Mouse (Mus musculus): ENCODE data around the gene Smc4.

DNA sequence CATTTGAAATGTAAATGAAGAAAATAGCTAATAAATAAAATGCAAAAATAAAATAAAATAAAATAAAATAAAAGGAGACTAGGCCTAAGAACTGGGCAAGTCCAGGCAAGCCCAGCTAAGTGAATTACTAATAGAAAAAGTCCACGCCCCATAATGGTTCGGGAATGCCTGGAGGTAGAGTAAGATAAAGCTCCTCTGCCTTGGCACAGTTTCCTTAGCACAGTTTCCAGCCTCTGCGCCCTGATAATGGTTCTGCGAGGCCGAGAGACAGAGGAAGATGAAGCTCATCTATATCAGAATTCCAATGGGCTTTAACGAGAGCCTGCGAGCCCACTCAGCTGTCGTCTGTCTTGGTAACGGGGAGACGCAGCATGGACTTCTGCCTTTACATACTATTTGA, 25.4 kb upstream of the Smc4 start:
- TF ChIP-seq ZNF384 (IDR thresholded peaks at IDR 0.05; ENCODE audit: low read depth, low read length) (no peak), CHD2 (IDR thresholded peaks at IDR 0.05; ENCODE audit: low read depth, low read length) (no peak), ZC3H11A (IDR thresholded peaks at IDR 0.05; ENCODE audit: borderline replicate concordance, low read depth, low read length) (no peak), HCFC1 (IDR thresholded peaks at IDR 0.05; ENCODE audit: borderline replicate concordance, insufficient read depth, low read length) (no peak)

All from ES-E14 (cell line).